Mouse (Mus musculus) heart, embryonic 10.5 days (tissue): Measurements from ENCODE around the gene Pomgnt2. TPM values are rescaled to one million over a fixed set of nuclear protein-coding genes. Genes with fewer than 3 reads are reported as not detected.

Source experiments
- DNase-seq: peaks from one replicate; pipeline ENCODE4 v3.0.0-alpha.2; 2017; ENCODE audit warnings: low spot score
- H3K27ac ChIP-seq: fragments of 300-500 bp; sonication (generic); 2 replicates; pipeline ENCODE4 v1.5.1; 2016; ENCODE audit warnings: mild to moderate bottlenecking
- H3K27me3 ChIP-seq: fragments of 300-500 bp; sonication (generic); 2 replicates; pipeline ENCODE4 v1.6.1; 2016; ENCODE audit warnings: mild to moderate bottlenecking; ENCODE audit not compliant: poor library complexity, insufficient read depth, severe bottlenecking
- H3K36me3 ChIP-seq: fragments of 300-500 bp; sonication (generic); 2 replicates; pipeline ENCODE4 v1.6.1; 2016; ENCODE audit warnings: mild to moderate bottlenecking, moderate library complexity
- H3K4me1 ChIP-seq: fragments of 300-500 bp; sonication (generic); 2 replicates; pipeline ENCODE4 v1.6.1; 2016; ENCODE audit warnings: mild to moderate bottlenecking
- H3K4me3 ChIP-seq: fragments of 300-500 bp; sonication (generic); 2 replicates; pipeline ENCODE4 v1.5.1; 2016; ENCODE audit warnings: mild to moderate bottlenecking, moderate library complexity
- H3K9me3 ChIP-seq: fragments of 300-500 bp; sonication (generic); 2 replicates; pipeline ENCODE4 v1.6.1; 2016; ENCODE audit warnings: mild to moderate bottlenecking, moderate library complexity
- WGBS: fragments of 180-500 bp; shearing (Covaris S2); methylation state at CpG from one replicate; pipeline ENCODE4 v1.1.7; 2016; 5-methylcytosine and 5-hydroxymethylcytosine counted together
- polyA plus RNA-seq: library from polyadenylated mRNA; unstranded; fragments of >200 nt; fragmentation: Nextera tagmentation; extraction: Ambion mirVana; gene quantifications from 2 replicates; pipeline ENCODE4 v1.2.1, GENCODE M21; 2016

Gene Pomgnt2
- polyA plus RNA-seq, 1 experiment from 2014 or later = 12.9 TPM

DNA sequence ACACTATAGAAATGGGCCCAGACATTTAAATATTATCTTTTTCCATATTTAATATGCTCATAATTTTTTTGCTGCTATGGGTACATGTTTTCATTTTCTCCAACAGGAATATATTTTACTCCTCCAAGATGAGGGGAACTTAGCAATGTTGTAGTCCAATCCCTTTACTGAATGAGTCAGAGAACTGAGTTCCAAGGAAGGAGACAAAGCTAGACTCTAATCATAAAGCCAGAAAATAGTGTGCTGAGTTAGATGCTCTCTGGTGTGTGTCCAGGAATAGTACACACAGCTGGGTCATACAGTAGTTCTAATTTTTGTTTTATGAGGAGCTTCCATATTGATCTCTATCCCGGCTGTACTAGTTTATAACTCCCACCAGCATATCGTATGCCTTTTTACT lies 9.3 kb upstream of the Pomgnt2 start:
- H3K27me3 ChIP-seq = no peaks in the 10 kb centered on the region
- no peaks in the 10 kb centered on the region for H3K36me3 ChIP-seq
- 97% methylated on average over 2 of the region's 2 CpGs for WGBS
- H3K4me1 ChIP-seq = no peaks in the 10 kb centered on the region; the same call in 1 of the 2 replicates
- no peak for DNase-seq
- H3K4me3 ChIP-seq = no peak overlapping the region
- no peak overlapping the region for H3K27ac ChIP-seq
- H3K9me3 ChIP-seq = no peaks in the 10 kb centered on the region

DNA sequence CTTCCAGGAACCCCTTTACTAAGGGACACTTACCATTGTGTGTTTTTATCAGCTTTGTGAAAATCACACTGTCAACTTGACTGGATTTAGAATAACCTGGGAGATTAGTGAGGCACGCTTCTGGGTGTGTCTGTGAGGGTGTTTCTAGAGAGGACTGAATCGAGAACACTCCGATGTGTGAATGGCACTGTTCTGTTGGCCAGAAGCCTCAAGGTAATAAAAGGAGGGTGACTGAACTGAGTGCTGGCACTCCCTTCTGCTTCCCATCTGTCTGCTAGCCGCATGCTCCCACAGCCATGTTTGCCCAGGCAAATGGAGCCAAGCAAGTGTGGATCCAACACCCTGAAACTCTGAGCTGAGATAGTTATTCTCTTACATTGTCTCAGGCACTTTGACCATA lies 1.1 kb upstream of the Pomgnt2 start:
- peaks cover 3% of the 10 kb centered on the region for H3K4me1 ChIP-seq
- WGBS = 81% methylated on average over 4 of the region's 4 CpGs
- H3K36me3 ChIP-seq = no peaks in the 10 kb centered on the region
- H3K27me3 ChIP-seq = peaks cover 10% of the 10 kb centered on the region
- DNase-seq = no peak
- no peaks in the 10 kb centered on the region for H3K9me3 ChIP-seq
- H3K27ac ChIP-seq = no peak overlapping the region
- no peak overlapping the region for H3K4me3 ChIP-seq

DNA sequence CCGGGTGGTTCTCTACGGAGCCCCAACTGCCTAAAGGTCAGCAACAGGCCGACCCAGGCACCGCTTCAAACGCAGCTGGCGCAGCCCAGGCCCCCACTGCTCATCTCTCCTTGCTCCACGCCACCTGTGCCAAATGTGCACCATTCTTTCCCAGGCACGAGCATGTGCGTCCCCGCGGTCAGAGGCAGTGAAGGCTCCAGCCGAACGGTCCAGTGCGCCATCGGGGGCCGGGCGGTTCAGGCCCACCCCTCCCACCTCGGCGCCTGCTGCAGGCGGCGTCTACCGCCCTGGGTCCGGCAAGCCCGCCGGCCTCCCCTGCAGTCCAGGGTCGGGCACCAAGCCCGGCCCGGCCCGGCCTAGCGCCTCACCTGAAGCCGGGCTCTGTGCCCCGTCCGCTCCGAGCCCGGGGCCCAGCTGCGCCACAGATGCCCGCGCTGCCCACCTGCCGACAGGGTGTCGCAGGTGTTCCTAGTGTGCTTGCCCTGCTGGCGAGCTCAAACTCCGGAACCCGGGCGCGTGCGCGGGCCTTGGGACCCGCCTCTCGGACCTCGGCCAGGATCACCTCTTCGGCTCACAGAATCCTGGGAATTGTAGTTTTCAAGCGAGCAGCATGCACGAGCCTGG lies 1.3 kb downstream of the Pomgnt2 start:
- peak; percentile 89 for DNase-seq
- H3K27ac ChIP-seq = peak overlapping the region; percentile 87
- WGBS = under 1% methylated on average over 53 of the region's 53 CpGs
- peaks cover 3% of the 10 kb centered on the region for H3K4me1 ChIP-seq
- H3K27me3 ChIP-seq = peaks cover 10% of the 10 kb centered on the region
- H3K36me3 ChIP-seq = no peaks in the 10 kb centered on the region
- no peaks in the 10 kb centered on the region for H3K9me3 ChIP-seq
- peak overlapping the region; percentile 90 for H3K4me3 ChIP-seq

DNA sequence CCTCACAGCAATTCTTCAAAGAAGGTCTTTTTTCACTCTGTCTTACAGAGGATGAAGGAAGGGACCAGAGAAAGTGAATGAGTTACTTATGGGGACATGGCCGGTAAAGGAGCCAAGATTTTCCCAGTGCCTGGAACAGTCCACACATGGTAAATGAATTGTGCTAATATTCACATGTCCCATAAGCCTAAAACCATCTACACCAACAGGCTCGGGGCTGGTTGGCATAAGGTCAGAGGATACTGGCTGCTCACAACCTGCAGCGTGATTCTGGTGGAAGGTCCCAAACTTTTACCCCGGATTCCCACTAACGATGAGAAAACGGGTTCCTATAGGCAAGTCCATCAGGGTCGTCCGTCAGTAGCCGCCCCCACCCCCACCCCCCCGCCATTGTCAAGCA lies 1.8 kb downstream of the Pomgnt2 start:
- H3K4me3 ChIP-seq = peak overlapping the region; percentile 90
- H3K27ac ChIP-seq = peak overlapping the region; percentile 87; the same call in 1 of the 2 replicates
- H3K27me3 ChIP-seq = peaks cover 10% of the 10 kb centered on the region
- DNase-seq = no peak
- 19% methylated on average over 10 of the region's 10 CpGs for WGBS
- H3K36me3 ChIP-seq = no peaks in the 10 kb centered on the region
- H3K9me3 ChIP-seq = no peaks in the 10 kb centered on the region
- H3K4me1 ChIP-seq = peaks cover 3% of the 10 kb centered on the region

DNA sequence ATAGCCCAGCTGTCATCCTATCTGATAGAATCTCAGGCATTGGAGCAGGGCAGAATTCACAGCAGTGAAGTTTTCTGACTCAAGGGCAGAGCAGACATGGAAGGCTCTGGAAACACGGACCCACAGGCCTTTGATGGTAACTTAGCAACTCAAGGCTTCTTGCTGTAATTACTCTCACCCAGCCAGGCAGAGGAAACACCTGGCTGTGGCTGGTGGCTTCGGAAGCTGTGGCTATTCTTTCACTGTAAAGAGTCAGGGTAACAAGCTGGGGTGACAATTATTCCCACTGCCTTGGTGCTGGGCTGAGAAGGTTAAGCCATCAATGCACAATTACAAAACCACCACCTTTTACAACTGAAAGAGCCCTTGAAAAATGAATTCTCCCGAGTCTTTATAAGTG lies 3.9 kb downstream of the Pomgnt2 start:
- 65% methylated on average over 3 of the region's 3 CpGs for WGBS
- H3K4me1 ChIP-seq = peaks cover 3% of the 10 kb centered on the region
- peaks cover 10% of the 10 kb centered on the region; the same call in 1 of the 2 replicates for H3K27me3 ChIP-seq
- no peaks in the 10 kb centered on the region for H3K9me3 ChIP-seq
- H3K36me3 ChIP-seq = no peaks in the 10 kb centered on the region
- DNase-seq = no peak
- no peak overlapping the region for H3K27ac ChIP-seq
- no peak overlapping the region for H3K4me3 ChIP-seq

DNA sequence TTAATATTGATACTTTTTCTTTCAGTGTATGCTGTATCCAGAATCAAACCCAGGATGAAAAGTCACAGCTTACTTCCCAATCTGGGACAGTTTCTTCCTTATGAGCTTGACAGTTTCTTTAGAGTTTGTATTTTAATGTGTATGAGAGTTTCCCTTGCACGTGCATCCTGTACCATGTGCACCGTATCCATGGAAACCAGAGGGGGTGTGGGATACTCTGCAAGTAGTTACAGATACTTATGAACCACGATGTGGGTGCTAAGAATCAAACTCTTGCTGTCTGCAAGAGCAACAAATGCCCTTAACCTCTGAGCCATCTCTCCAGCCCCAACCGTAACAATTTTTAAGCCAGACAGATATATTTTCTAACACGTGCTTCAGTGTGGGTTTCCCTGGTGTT lies 5.9 kb downstream of the Pomgnt2 start:
- 81% methylated on average over 5 of the region's 5 CpGs for WGBS
- Histone ChIP-seq H3K9me3 (no peaks in the 10 kb centered on the region), H3K36me3 (no peaks in the 10 kb centered on the region), H3K27ac (no peak overlapping the region), H3K4me1 (peaks cover 3% of the 10 kb centered on the region), H3K4me3 (no peak overlapping the region), H3K27me3 (peaks cover 7% of the 10 kb centered on the region; the same call in 1 of the 2 replicates)
- no peak for DNase-seq

DNA sequence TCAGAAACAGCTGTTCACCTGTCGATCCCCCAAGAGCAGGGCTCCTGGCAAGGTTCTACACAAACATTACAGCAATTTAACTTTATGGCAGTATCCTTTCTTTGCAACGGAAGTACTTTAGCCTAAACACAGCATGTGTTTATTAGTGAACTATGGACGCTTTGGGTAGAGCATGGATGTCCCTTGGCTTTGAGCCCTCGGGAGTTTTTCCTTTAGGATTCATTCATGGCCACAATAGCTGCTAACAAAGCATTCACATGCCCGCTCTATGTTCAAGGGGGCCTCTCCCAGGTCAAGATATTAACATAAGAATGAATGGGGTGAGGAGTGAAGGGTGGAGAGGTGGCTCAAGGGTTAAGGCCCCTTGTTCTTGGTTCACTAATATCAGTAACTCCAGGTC lies 7.4 kb downstream of the Pomgnt2 start:
- Histone ChIP-seq H3K36me3 (no peaks in the 10 kb centered on the region), H3K4me3 (no peak overlapping the region), H3K27me3 (peaks cover 7% of the 10 kb centered on the region; the same call in 1 of the 2 replicates), H3K4me1 (no peaks in the 10 kb centered on the region), H3K9me3 (no peaks in the 10 kb centered on the region), H3K27ac (no peak overlapping the region)
- DNase-seq = no peak
- 74% methylated on average over 5 of the region's 5 CpGs for WGBS

DNA sequence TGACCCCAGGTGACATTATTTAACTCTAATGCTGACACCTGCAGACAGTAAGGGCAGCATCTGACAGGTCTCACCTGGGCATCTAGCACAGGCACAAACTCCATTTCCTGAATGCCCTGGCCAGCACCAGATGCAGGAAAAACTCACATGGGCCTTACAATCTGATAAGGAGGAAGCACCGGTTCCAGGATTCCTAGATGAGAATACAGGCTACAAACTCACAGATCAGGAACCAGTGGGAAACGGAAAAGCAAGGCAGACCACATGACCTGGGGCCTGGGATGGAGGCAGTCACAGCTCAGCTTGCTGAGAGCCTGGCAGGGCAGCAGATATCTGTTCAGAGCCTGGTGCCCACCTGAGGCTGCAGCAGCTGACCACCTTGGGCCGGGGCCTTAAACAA lies 8.0 kb downstream of the Pomgnt2 start:
- Histone ChIP-seq H3K36me3 (no peaks in the 10 kb centered on the region), H3K4me3 (no peak overlapping the region), H3K27ac (no peak overlapping the region), H3K27me3 (peaks cover 4% of the 10 kb centered on the region; the same call in 1 of the 2 replicates), H3K9me3 (no peaks in the 10 kb centered on the region), H3K4me1 (no peaks in the 10 kb centered on the region)
- no peak for DNase-seq
- WGBS = 50% methylated on average over 3 of the region's 3 CpGs

DNA sequence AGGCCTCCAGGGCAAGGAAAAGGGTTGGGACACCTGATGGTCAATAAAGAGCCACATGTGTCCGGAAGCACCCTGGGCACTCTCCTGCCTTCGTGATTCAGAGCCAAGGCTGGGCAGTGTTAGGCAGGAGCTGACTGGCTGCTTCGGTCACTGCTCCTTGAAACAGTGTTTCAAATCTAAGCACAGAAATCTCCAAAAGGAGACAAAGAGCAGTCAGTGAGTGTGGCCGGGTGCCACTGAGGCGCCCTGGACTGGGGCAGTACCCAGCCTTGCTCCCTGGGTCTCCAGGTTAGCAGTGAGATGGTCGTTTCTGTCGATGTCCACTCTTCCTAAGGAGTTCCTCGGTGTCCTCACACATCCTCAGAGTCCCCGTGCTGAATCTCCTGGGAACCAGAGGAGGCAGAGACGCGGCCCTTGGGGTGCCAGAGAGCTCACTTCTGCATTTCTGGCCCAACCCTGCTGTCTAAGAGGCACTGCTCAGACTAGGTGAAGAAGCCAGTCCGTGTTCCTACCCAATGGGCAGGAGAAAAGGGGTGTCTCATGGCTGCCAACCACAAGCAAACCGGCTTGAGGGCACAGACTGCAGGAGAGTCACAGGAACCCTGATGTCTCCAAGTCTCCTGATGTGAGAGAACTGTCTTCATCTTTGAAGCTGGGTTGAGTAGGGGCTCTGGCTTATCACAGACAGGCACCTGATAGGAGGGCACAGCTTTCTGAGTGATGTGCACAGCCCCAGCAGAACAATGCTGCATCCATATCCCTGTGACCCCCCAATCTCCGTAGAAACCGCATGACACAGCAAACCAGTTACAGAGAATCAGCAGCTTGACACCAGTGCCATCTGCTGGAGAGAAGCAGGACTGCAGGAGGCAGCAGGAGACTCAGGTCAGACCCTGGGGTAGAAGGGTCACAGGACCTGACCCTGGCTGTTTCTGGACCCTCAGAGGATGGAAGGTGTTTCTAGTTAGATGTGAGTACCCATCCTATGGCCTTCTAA lies 12.1 kb downstream of the Pomgnt2 start:
- no peak overlapping the region for H3K4me3 ChIP-seq
- 64% methylated on average over 15 of the region's 15 CpGs for WGBS
- 0 out of 2 replicates have a peak, but pooled peaks cover 3% of the 10 kb centered on the region for H3K4me1 ChIP-seq
- no peak overlapping the region for H3K27ac ChIP-seq
- H3K36me3 ChIP-seq = peaks cover 9% of the 10 kb centered on the region
- no peaks in the 10 kb centered on the region for H3K9me3 ChIP-seq
- peaks cover 12% of the 10 kb centered on the region; the same call in 1 of the 2 replicates for H3K27me3 ChIP-seq
- peak; percentile 84 for DNase-seq

DNA sequence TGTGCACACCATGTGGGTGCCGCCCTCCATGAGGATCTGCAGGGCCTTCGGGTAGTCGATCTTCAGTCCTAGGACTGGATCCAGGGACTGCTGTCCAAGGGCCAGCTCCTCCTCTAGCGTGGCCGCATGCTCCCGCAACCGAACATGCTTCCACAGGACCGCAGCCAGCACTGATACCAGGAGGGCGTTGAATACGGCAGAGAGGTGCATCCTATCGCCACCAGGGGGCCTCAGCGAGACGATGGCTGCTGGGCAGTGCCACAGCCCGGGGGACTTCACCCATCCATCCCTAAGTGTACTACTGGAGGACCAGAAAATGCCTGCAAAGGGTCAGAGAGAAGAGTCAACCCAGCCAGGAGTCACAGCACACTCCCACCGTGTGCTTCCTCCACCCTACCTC lies 13.4 kb downstream of the Pomgnt2 start:
- peaks cover 12% of the 10 kb centered on the region; the same call in 1 of the 2 replicates for H3K27me3 ChIP-seq
- H3K4me3 ChIP-seq = no peak overlapping the region
- H3K36me3 ChIP-seq = peaks cover 9% of the 10 kb centered on the region
- 0 out of 2 replicates have a peak, but pooled peaks cover 3% of the 10 kb centered on the region for H3K4me1 ChIP-seq
- no peak for DNase-seq
- H3K9me3 ChIP-seq = no peaks in the 10 kb centered on the region
- H3K27ac ChIP-seq = no peak overlapping the region
- 34% methylated on average over 15 of the region's 15 CpGs for WGBS

DNA sequence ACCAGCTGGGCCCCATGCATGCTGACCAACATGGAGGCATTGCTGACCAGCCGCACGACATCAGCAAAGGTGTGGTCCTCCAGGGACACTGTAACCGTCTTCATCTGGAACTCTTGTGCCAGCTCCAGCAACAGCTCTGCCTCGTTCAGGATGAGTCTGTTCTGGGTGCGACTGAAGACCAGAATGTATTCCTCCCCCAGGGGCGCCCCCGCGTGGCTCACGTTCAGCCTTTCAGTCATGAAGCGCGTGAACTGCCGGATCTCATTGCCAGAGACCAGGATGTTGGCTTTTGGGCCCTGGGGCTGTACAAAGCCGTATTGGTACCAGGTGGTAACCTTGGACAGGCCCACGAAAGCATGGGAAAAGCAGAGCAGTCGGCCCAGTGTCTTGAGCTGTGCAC lies 14.2 kb downstream of the Pomgnt2 start:
- Histone ChIP-seq H3K36me3 (peaks cover 9% of the 10 kb centered on the region), H3K4me3 (no peak overlapping the region), H3K4me1 (0 out of 2 replicates have a peak, but pooled peaks cover 3% of the 10 kb centered on the region), H3K9me3 (no peaks in the 10 kb centered on the region), H3K27me3 (peaks cover 15% of the 10 kb centered on the region; the same call in 1 of the 2 replicates), H3K27ac (no peak overlapping the region)
- 83% methylated on average over 15 of the region's 15 CpGs for WGBS
- DNase-seq = no peak

DNA sequence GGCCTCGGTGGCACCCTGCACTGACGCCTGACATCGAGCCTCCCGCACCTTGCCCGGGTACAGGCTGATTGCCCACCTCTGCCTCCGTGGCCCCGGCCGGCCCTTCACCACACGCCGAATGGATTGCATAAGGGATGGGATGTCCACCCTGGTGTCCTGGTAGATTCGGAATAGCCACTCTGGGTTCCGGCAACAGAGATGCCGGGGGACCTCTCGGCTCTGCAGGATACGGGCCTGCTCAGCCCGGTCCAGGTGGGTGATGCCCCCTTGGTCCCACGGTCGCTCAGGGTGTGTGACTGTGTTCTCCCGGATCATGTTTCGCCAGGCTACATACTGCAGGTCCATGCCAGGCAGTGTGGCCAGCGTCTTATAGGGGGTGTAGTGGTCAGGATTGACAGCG lies 14.7 kb downstream of the Pomgnt2 start:
- H3K36me3 ChIP-seq = peaks cover 9% of the 10 kb centered on the region
- H3K27ac ChIP-seq = no peak overlapping the region
- no peak for DNase-seq
- H3K27me3 ChIP-seq = peaks cover 15% of the 10 kb centered on the region; the same call in 1 of the 2 replicates
- H3K4me3 ChIP-seq = no peak overlapping the region
- H3K4me1 ChIP-seq = 0 out of 2 replicates have a peak, but pooled peaks cover 3% of the 10 kb centered on the region
- WGBS = 92% methylated on average over 22 of the region's 22 CpGs
- H3K9me3 ChIP-seq = no peaks in the 10 kb centered on the region
